Mouse (Mus musculus): ENCODE data around the gene Stx8. TPM values are rescaled to one million over a fixed set of nuclear protein-coding genes. Genes with fewer than 3 reads are reported as not detected.

Stx8 gene
- polyA plus RNA-seq, 1 experiment from 2014 or later: 37.4 TPM

DNA sequence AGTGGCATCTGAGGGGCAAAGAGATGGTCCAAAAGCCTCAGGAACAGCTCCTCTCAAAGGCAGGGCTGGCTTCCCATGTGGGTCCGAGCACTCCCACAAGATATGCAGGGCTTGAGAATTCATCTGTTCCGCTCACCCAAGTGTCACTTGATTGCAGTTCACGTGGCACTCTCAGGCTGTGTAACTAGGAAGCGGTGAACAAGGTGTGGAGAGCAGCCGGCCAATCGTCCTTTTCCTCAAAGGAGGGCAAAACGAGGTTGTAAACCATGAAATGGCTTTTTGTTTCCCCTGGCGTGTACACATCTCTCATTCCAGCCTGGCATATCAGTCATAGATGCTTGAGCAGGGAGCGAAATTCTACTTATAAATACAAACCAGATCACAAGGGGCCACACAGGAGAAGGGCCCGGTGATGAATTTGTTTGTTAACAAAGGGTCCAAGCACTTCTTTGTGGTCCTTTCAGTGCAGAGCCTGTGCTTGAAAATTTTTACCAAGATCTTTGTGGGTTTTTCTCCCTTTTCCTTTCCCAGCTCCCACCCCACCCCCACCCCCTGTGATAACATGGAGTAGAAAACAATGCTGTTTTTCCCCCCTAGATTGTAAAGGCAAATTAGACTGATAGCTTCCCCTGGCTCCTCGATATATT, 147.6 kb downstream of the Stx8 start:
- WGBS (ENCODE audit: missing documents): 82% methylated on average over 11 of the region's 11 CpGs
- H3K4me3 ChIP-seq (ENCODE audit: inconsistent target): no peak overlapping the region
- H3K79me2 ChIP-seq (ENCODE audit: inconsistent target): no peaks in the 10 kb centered on the region
- no peak overlapping the region for H3K27ac ChIP-seq
- H3K36me3 ChIP-seq (ENCODE audit: inconsistent target): no peaks in the 10 kb centered on the region

DNA sequence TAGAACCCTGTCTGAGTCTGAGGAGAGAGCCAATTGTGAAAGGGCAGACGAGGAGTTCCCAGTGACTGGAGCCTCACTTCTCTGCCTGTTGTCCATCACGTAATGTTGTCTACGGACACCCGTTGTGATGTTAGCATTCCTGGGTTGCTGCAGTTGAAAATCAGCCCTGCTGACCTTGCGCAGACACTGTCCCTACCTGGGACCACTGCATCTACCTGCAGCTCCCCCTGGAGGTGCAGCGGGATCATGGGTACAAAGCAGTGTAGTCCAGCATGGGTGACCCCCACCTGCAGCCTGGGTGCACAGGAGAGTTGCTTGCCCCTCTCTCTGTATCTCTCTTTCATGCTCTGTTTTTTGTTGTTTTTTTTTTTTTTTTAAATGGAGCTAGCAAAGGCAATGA, 148.2 kb downstream of the Stx8 start:
- no peak overlapping the region for H3K4me3 ChIP-seq (ENCODE audit: inconsistent target)
- no peaks in the 10 kb centered on the region for H3K79me2 ChIP-seq (ENCODE audit: inconsistent target)
- 78% methylated on average over 5 of the region's 6 CpGs for WGBS (ENCODE audit: missing documents)
- no peak overlapping the region for H3K27ac ChIP-seq
- H3K36me3 ChIP-seq (ENCODE audit: inconsistent target): no peaks in the 10 kb centered on the region

DNA sequence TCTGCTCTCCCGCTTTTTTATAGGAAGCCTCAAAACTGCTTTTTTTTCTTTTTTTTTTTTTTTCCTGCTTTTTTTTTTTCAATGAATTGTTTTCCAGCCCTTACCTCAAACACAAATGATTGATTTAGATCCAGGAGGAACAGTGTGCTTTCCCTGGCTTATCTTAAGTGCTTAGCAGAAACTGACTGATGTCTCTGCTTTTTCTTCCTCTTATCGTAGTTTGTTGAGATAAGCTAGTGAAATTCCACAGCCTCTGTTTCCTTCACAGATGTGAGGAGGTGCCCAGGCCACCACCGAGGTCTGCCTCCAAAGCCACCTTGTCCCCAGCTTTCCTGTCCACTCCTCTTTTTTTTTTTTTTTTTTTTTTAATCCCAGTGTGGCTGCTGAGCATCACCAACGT, 150.2 kb downstream of the Stx8 start:
- Histone ChIP-seq H3K36me3 (ENCODE audit: inconsistent target) (no peaks in the 10 kb centered on the region), H3K4me3 (ENCODE audit: inconsistent target) (no peak overlapping the region), H3K79me2 (ENCODE audit: inconsistent target) (no peaks in the 10 kb centered on the region), H3K27ac (no peak overlapping the region)
- WGBS (ENCODE audit: missing documents): 82% methylated on average over 4 of the region's 4 CpGs

DNA sequence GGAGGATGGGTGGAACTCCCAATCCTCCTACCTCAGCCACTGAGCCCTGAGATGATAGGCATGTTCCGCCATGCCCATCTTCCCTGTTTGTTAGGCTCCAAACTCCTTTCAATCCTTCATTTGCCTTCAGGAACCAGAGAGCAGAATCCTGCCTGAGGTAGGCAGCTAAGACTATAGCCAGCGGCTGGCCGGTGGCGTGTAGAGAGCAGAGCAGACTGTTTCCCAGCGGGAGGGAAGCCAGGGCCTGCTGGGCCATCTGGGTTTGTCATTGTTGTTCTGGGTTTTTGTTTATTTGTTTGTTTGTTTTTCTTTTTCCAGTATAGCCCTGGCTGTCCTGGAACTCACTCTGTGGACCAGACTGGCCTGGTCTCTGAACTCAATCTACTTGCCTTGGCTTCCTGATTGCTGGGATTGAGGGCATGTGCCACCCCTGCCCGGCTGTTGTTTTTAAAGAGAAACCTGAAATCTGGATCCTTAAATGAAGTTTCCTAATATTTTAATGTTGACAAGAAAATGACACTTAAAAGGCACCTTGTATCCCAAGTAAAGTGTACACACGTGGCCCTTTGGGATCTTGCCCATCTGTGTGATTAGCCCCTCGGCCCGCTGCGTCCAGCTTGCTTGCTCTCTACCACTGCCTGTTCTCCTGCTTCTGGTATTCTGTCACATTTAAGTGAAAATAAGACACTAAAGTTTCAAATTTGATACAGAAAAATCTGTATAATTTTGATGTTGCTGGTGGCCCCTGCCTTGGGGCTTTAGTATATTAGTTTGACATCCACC, 152.1 kb downstream of the Stx8 start:
- no peaks in the 10 kb centered on the region for H3K79me2 ChIP-seq (ENCODE audit: inconsistent target)

DNA sequence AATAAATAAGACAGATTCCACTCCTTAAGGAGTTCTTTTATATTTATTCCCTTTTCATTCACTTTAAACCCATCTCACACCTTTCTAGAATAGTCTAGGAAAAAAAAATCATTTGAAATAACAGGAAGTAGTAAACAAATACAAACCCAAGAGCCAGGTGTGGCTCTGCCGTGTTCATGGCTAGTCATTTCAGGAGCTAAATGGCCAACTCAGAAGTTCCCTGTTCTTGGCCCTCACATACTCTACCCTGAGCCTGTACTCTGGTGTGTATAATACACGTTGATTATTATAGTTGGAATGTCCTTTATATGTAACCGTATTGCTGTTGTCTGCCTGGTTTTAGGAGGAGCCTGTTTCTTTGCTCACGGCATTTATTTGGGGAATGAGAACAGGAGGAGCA, 152.7 kb downstream of the Stx8 start:
- Histone ChIP-seq H3K79me2 (ENCODE audit: inconsistent target) (no peaks in the 10 kb centered on the region), H3K4me3 (ENCODE audit: inconsistent target) (no peak overlapping the region), H3K36me3 (ENCODE audit: inconsistent target) (no peaks in the 10 kb centered on the region), H3K27ac (no peak overlapping the region)
- 99% methylated on average over 4 of the region's 4 CpGs for WGBS (ENCODE audit: missing documents)

More for the DNA sequence above, 152.1 kb downstream of the Stx8 start:
- no peak overlapping the region for H3K4me3 ChIP-seq (ENCODE audit: inconsistent target)
- WGBS (ENCODE audit: missing documents): 94% methylated on average over 9 of the region's 10 CpGs
- H3K27ac ChIP-seq: no peak overlapping the region
- H3K36me3 ChIP-seq (ENCODE audit: inconsistent target): no peaks in the 10 kb centered on the region

DNA sequence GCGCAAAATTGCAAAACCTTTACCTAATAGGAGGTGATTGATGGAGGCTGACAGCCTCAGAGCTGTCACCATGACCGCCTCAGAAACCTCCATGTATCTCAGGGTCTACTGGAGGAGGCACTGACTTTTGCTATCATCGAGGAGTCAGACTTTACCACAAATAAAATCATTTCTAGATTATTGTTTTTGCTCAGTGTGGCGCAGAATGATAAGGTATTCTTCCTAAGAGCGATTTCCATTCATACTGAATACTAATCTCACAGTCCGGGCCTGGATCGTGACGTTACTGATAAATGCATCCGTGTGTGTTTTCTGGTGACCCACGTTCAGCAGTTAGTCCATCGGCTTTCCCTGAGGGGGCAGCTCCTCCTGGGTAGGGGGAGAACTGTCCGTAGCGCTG, 153.1 kb downstream of the Stx8 start:
- no peaks in the 10 kb centered on the region for H3K36me3 ChIP-seq (ENCODE audit: inconsistent target)
- 94% methylated on average over 13 of the region's 13 CpGs for WGBS (ENCODE audit: missing documents)
- no peaks in the 10 kb centered on the region for H3K79me2 ChIP-seq (ENCODE audit: inconsistent target)

DNA sequence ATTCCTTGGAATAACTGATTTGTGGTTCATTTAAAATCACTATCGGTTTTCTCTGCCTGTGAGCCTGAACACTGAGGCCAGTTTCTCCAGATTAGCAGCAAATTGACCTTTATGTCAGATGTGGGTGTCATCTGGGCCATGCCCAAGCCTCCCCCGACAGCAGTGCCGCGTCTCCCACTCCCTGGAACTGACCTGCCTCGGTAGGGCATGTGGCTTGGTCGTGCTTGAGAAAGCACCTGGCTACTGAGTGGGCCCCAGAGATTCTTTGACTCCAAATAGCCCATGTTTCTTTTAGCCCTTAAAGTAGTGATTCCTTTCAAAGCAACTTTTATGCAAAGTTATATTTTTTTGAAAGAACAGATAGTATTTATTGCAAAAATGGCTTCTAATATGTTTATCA, 155.3 kb downstream of the Stx8 start:
- H3K79me2 ChIP-seq (ENCODE audit: inconsistent target): no peaks in the 10 kb centered on the region
- no peak overlapping the region for H3K27ac ChIP-seq
- H3K4me3 ChIP-seq (ENCODE audit: inconsistent target): no peak overlapping the region
- WGBS (ENCODE audit: missing documents): 92% methylated on average over 6 of the region's 6 CpGs
- no peaks in the 10 kb centered on the region for H3K36me3 ChIP-seq (ENCODE audit: inconsistent target)

More for the DNA sequence above, 153.1 kb downstream of the Stx8 start:
- Histone ChIP-seq H3K27ac (no peak overlapping the region), H3K4me3 (ENCODE audit: inconsistent target) (no peak overlapping the region)

DNA sequence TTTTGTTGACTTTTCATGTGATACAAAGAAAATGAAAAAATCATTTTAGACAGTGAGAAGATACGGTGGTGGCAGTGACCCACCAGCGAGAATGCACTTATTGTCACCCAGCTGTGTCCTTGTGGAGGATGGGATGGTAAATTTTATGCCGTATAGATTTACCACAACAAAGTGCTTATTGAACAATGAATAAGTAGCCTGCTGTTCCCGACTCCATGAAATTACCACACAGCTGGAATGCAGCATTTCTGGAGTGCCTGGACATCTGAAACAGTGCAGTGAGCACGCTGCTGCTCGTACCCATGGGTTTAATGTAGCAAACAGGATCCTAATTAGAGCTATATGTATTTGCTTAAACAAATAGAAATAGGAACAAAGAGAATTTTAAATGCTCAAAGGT, 155.7 kb downstream of the Stx8 start:
- H3K4me3 ChIP-seq (ENCODE audit: inconsistent target): no peak overlapping the region
- H3K36me3 ChIP-seq (ENCODE audit: inconsistent target): no peaks in the 10 kb centered on the region
- H3K27ac ChIP-seq: no peak overlapping the region
- H3K79me2 ChIP-seq (ENCODE audit: inconsistent target): no peaks in the 10 kb centered on the region
- WGBS (ENCODE audit: missing documents): 89% methylated on average over 6 of the region's 6 CpGs

DNA sequence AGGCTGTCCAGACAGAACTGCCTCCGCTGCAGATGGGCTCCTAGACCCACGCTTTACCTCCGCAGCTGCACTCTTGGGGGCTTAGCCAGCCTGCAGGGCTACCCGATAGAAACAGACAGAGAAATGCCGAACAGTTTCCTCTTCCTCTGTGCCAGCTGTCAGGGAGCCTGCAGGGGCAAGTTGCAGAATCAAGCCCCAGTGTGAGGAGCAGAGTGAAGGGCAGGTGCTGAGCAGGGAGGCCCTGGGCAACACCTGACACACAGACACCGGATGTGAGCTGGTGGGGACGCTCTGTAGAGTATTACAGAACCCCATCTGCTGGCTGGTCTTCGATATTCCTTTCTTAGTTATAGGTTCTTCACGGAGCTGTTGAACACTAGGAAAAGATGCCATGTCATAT, 160.1 kb downstream of the Stx8 start:
- no peak overlapping the region for H3K27ac ChIP-seq
- H3K36me3 ChIP-seq (ENCODE audit: inconsistent target): no peaks in the 10 kb centered on the region
- 80% methylated on average over 5 of the region's 9 CpGs for WGBS (ENCODE audit: missing documents)
- H3K4me3 ChIP-seq (ENCODE audit: inconsistent target): no peak overlapping the region
- no peaks in the 10 kb centered on the region for H3K79me2 ChIP-seq (ENCODE audit: inconsistent target)

DNA sequence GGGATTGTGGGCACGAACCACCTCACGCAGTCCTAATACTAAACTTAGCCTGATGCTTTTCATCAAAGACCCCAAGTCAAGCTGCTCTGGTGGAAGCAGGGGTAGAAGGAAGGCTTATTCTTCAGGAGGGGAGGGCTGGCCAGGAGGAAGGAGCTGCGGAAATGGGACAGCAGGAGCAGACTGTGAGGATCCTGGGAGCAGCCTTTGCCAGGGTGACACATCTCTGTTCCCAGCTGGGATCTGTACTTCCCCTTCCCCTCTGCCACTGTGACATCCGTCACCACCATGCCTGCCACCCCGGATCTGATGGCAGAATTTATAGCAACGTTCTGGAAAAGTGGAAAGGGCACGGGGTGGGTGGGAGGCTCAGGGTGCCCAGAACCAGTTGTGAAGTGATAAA, 168.5 kb downstream of the Stx8 start:
- Histone ChIP-seq H3K36me3 (ENCODE audit: inconsistent target) (no peaks in the 10 kb centered on the region), H3K79me2 (ENCODE audit: inconsistent target) (no peaks in the 10 kb centered on the region), H3K27ac (no peak overlapping the region), H3K4me3 (ENCODE audit: inconsistent target) (no peak overlapping the region)
- WGBS (ENCODE audit: missing documents): 84% methylated on average over 7 of the region's 7 CpGs

DNA sequence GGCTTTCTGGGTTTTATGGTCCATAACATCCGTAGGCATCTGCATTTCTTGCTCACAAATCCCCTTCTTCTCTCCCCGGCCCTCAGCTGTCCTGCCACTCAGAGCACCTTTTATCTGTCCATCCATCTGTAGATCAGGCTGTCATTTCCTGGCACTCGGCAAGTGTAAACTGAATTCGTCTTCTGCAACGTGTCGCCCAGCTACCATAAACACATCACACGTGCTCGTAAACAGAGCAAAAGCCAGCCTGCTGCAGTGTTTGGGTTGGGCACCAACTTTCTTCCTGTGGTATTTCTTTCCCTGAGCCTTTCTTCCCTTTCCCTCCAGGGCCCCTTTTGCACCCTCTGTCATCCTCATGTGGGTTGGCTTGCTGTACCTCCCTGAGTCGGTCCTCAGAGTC, 169.4 kb downstream of the Stx8 start:
- Histone ChIP-seq H3K4me3 (ENCODE audit: inconsistent target) (no peak overlapping the region), H3K36me3 (ENCODE audit: inconsistent target) (no peaks in the 10 kb centered on the region), H3K27ac (no peak overlapping the region), H3K79me2 (ENCODE audit: inconsistent target) (no peaks in the 10 kb centered on the region)
- WGBS (ENCODE audit: missing documents): 39% methylated on average over 9 of the region's 9 CpGs

DNA sequence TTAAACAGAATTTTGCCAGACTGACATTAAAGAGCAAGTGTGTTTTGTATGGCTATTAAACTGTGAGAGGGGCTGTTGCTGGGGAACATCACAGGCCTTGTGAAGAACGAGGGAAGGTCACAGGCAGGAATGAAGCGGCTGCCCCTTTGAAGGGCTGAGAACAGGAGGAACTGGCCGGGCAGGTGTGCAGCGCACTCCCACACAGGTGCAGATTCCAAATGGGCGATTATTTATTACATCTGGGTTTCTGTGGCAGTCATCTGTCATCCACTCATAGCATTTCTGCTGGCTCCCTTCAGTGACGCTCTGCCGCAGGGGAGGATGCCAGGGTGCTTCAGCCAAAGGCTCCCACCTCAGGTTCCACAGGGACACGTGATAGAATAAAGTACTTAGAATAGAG, 170.7 kb downstream of the Stx8 start:
- no peaks in the 10 kb centered on the region for H3K79me2 ChIP-seq (ENCODE audit: inconsistent target)
- over 99% methylated on average over 8 of the region's 8 CpGs for WGBS (ENCODE audit: missing documents)
- H3K27ac ChIP-seq: no peak overlapping the region
- H3K36me3 ChIP-seq (ENCODE audit: inconsistent target): no peaks in the 10 kb centered on the region
- H3K4me3 ChIP-seq (ENCODE audit: inconsistent target): no peak overlapping the region

DNA sequence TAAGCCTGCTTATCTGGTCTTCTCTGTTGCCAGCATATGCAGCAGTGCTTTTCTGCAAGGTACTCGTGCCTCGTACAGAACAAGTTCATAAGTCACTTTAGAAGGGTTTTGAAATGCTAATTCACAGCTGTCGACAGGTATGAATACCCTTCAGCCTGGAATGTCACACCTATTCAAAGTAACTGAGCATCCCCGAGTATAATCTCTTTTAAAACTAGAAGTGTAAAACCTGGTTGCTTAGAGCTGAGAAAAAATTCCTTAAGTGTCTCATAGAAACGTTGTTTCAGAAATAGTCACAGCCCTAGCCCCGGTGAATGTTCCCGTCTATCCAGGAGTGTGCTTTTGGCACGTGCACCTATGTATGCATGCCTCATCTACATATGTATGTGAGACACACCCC, 176.3 kb downstream of the Stx8 start:
- Histone ChIP-seq H3K36me3 (ENCODE audit: inconsistent target) (no peaks in the 10 kb centered on the region), H3K27ac (no peak overlapping the region), H3K79me2 (ENCODE audit: inconsistent target) (no peaks in the 10 kb centered on the region), H3K4me3 (ENCODE audit: inconsistent target) (no peak overlapping the region)
- 93% methylated on average over 8 of the region's 8 CpGs for WGBS (ENCODE audit: missing documents)

DNA sequence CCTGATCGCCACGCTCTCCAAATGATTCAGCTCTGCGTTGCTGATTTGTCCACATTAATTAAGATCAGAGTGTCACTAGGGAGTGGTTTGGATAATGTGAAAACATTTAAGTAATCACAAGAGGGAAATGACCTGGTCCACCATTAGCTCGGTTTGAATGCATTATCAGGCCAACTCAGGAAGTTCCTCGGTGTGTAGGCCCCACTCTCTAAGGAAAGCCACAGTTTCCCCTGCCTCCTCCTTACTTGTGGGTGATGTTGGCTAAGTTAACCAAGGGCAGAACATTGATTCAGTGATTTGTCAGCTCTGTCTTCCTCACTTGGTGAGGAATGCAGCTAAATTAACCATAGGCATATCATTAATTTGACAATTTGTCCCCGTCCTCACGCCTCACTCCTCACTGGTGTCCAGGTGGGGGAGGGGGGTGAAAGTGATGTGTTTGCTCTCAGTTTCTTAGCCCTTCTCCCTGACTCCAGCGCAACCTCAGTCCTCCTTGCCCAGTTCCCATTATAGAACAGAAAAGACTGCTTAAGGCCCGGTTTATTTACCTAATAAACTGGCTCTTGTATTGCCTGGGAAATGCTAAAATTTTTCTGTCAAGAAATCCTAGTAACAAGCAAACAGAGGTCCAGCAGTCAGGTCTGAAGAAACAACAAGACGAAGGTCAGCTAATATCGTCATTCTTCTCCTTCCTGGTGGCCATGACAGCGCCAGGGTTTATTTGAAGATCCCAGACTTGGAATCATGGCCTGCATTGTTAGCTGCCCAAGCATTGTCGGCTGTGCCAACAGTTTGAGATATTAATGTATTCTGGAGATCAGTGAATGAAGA, 178.5 kb downstream of the Stx8 start:
- 67% methylated on average over 13 of the region's 13 CpGs for WGBS (ENCODE audit: missing documents)
- Histone ChIP-seq H3K27ac (no peak overlapping the region), H3K36me3 (ENCODE audit: inconsistent target) (no peaks in the 10 kb centered on the region), H3K4me3 (ENCODE audit: inconsistent target) (no peak overlapping the region), H3K79me2 (ENCODE audit: inconsistent target) (no peaks in the 10 kb centered on the region)

DNA sequence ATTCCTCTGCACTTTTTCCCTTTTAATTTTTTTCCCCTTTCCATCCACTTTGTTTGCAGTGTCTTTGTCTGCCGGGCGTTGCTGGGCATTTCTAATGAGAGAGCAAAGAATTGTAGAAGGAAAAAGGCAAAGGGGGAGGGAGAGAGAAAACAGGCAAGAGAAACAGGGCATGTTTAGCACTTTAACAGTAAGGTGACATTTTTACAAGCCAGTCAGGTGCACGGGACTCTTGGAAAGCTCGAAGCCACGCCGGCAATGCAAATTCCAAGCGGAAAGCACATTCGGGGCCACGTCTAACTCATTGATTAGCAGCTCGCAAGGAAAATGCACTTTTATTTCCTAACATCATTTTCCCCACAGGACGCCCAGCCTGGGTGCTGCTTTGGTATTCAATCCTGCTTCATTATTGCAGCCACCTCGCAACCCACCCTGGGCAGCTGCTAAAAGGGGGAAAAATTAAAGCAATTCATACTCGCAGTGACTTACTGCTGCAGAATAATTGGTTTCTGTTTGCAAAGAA, 179.1 kb downstream of the Stx8 start:
- H3K79me2 ChIP-seq (ENCODE audit: inconsistent target): no peaks in the 10 kb centered on the region
- WGBS (ENCODE audit: missing documents): 97% methylated on average over 13 of the region's 13 CpGs
- H3K4me3 ChIP-seq (ENCODE audit: inconsistent target): no peak overlapping the region
- H3K36me3 ChIP-seq (ENCODE audit: inconsistent target): no peaks in the 10 kb centered on the region
- H3K27ac ChIP-seq: no peak overlapping the region

Data from macrophage (primary cell).